Mouse (Mus musculus) neutrophil, adult 59 days (primary cell): Measurements from ENCODE around the gene Olfr1469. TPM values are rescaled to one million over a fixed set of nuclear protein-coding genes. Genes with fewer than 3 reads are reported as not detected.

Experiments
- total RNA-seq, 2 experiments: library from RNA; stranded (reverse); gene quantifications; 1 replicate in 1 of 2; 2 replicates in 1 of 2; pipeline ENCODE4 v1.2.4; 2023

The Olfr1469 gene
- total RNA-seq, result not detected

GRCm38 (mm10) chr19:13407549-13407948 lies at the start of gene Olfr1469:
Gene Olfr1469, plus strand, starts transcription at chr19:13407849.

DNA sequence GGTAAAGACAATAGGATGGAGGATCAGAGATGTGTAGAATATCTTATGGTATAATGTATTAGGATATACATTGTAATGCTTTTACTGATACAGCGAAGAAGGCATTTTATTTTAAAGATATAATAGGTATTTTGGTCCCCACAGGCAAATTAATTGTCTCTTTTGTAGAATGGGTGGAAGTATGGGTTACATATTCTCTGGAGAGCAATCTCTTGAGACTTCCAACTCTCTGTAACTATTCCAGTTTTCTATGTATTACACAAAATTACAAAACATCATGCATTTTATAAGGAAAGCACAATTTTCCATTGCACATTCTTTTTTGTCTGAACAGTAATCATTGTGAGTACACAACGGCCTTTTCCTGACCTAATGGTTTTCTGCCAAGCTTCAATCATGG lies 45.7 kb upstream of the Olfr1469 start, which contains the start of gene Olfr1467:
TSS of gene Olfr1467 (plus strand) at position 301 of the 400 bp plus-strand sequence.

DNA sequence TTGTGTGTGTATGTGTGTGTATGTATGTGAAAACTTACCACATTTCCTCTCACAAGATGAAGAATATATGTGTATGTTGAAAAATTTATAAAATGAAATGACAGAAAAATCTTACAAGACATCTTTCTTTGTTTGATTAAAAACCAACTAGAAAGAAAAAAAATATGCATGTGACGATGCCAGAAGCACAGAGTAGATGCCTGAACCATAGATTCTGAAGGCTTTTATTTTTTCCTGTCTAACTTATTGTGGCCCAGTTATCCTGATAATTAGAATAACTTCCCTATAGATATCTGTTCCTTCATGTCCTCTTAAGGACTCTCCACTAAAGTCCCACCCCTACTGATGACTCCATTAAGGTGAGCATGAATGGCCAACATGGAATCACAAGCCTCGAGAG lies 35.5 kb downstream of the Olfr1469 start, which contains the start of gene Olfr1471:
TSS of gene Olfr1471 (plus strand) at position 301 of the 400 bp plus-strand sequence.

GRCm38 (mm10) chr19:13455986-13456385 lies 48.3 kb downstream of the Olfr1469 start, which contains the start of gene Olfr1472:
Gene Olfr1472, minus strand, starts transcription at chr19:13456086.

Other genes with a start within 250 kb of the Olfr1469 start
- not detected for gene Olfr1461, start 244.8 kb upstream of the Olfr1469 start, total RNA-seq
- gene Olfr1462, start 222.1 kb upstream of the Olfr1469 start, total RNA-seq, result not detected
- not detected for gene Olfr1463, start 176.5 kb upstream of the Olfr1469 start, total RNA-seq
- not detected for gene Olfr1465, start 92.3 kb upstream of the Olfr1469 start, total RNA-seq
- gene Olfr1466, start 69.0 kb upstream of the Olfr1469 start, total RNA-seq, result not detected
- gene Olfr1467, start 45.6 kb upstream of the Olfr1469 start, total RNA-seq, result not detected
- not detected for gene Olfr1471, start 35.6 kb downstream of the Olfr1469 start, total RNA-seq
- not detected for gene Olfr1472, start 48.2 kb downstream of the Olfr1469 start, total RNA-seq
- gene Olfr1474, start 61.7 kb downstream of the Olfr1469 start, total RNA-seq, result not detected
- not detected for gene Olfr1475, start 72.3 kb downstream of the Olfr1469 start, total RNA-seq
- not detected for gene Olfr1477, start 92.7 kb downstream of the Olfr1469 start, total RNA-seq
- gene Olfr1480, start 120.1 kb downstream of the Olfr1469 start, total RNA-seq, result not detected
- not detected for gene Olfr1484, start 175.7 kb downstream of the Olfr1469 start, total RNA-seq
- gene Olfr1487, start 209.5 kb downstream of the Olfr1469 start, total RNA-seq, result not detected
- gene Olfr1489, start 223.8 kb downstream of the Olfr1469 start, total RNA-seq, result not detected
- not detected for gene Olfr1490, start 243.2 kb downstream of the Olfr1469 start, total RNA-seq